Mouse (Mus musculus): ENCODE results near the gene Cep128. TPM values are rescaled to one million over a fixed set of nuclear protein-coding genes. Genes with fewer than 3 reads are reported as not detected.

Gene Cep128
- polyA plus RNA-seq, 1 experiment from 2014 or later, result 12.9 TPM

GRCm38 (mm10) chr12:91327527-91327926 is 56.7 kb downstream of the Cep128 start:
- Histone ChIP-seq H3K27ac (ENCODE audit: low read depth, low read length) (no peak overlapping the region), H3K4me1 (replicated peaks; ENCODE audit: control insufficient read depth, insufficient read depth, low read length) (no peaks in the 10 kb centered on the region), H3K36me3 (ENCODE audit: control insufficient read depth, insufficient read depth, low read length) (no peaks in the 10 kb centered on the region), H3K9ac (ENCODE audit: low read length) (no peak overlapping the region), H3K9me3 (ENCODE audit: control insufficient read depth, low read length) (no peaks in the 10 kb centered on the region), H3K27me3 (ENCODE audit: control insufficient read depth, insufficient read depth, low read length) (no peaks in the 10 kb centered on the region), H3K4me2 (ENCODE audit: low read depth, low read length, severe bottlenecking) (no peak overlapping the region), H3K4me3 (ENCODE audit: low read depth, low read length) (no peak overlapping the region)
- 77% methylated on average over 4 of the region's 4 CpGs for WGBS
- DNase-seq (ENCODE audit: low spot score) (no peak), ATAC-seq (replicated peaks; ENCODE audit: low FRiP score) (no peak)

DNA sequence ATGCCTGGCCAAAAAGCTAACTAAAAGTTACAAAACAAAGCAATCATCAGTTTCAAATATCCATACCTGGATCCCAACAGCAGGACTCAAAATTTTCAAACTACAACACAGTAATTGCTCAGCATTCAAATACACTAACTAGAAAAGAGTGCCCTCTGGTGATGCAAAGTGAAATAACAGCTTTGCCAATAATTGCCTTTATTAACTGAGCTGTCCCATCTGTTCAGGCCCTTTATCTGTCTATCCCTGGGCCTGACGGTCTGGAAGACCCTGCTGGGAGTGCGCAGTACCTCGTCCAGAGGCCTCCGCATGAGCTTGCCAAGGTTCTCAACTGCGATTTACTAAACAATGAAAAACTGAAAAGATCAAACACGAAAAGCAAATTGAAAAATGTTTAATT is 58.1 kb downstream of the Cep128 start:
- H3K4me3 ChIP-seq (ENCODE audit: low read depth, low read length), result no peak overlapping the region
- DNase-seq (ENCODE audit: low spot score) (no peak), ATAC-seq (replicated peaks; ENCODE audit: low FRiP score) (peak; percentile 84)
- H3K4me1 ChIP-seq (replicated peaks; ENCODE audit: control insufficient read depth, insufficient read depth, low read length), result no peaks in the 10 kb centered on the region
- H3K4me2 ChIP-seq (ENCODE audit: low read depth, low read length, severe bottlenecking), result no peak overlapping the region
- H3K27ac ChIP-seq (ENCODE audit: low read depth, low read length), result no peak overlapping the region
- no peak overlapping the region for H3K9ac ChIP-seq (ENCODE audit: low read length)
- no peaks in the 10 kb centered on the region for H3K36me3 ChIP-seq (ENCODE audit: control insufficient read depth, insufficient read depth, low read length)
- H3K27me3 ChIP-seq (ENCODE audit: control insufficient read depth, insufficient read depth, low read length), result no peaks in the 10 kb centered on the region
- no peaks in the 10 kb centered on the region for H3K9me3 ChIP-seq (ENCODE audit: control insufficient read depth, low read length)
- whole genome bisulfite sequencing, result 47% methylated on average over 6 of the region's 6 CpGs

DNA sequence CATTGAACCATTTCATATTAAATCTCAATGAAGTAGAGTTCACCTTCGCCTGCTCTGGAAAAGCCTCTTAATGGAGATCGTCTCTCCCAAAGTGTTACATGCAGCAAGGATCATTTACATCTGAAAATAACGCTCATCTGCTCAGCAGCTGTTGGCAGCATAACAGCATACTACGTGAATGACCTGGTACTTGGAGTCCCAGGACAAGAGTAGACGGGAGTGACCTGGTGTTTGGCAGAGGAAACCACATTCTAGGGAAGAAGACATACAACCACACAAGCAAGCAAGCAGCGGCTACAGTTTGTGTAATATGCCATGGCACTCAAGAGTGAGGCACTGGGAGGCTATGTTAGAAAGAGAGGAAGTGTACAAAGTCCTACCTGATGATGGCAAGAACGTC is 69.2 kb downstream of the Cep128 start:
- ATAC-seq (replicated peaks; ENCODE audit: low FRiP score) (no peak), DNase-seq (ENCODE audit: low spot score) (no peak)
- H3K9ac ChIP-seq (ENCODE audit: low read length), result no peak overlapping the region
- H3K4me2 ChIP-seq (ENCODE audit: low read depth, low read length, severe bottlenecking), result no peak overlapping the region
- WGBS, result 91% methylated on average over 7 of the region's 7 CpGs
- H3K36me3 ChIP-seq (ENCODE audit: control insufficient read depth, insufficient read depth, low read length), result no peaks in the 10 kb centered on the region
- H3K9me3 ChIP-seq (ENCODE audit: control insufficient read depth, low read length), result no peaks in the 10 kb centered on the region
- no peaks in the 10 kb centered on the region for H3K4me1 ChIP-seq (replicated peaks; ENCODE audit: control insufficient read depth, insufficient read depth, low read length)
- no peak overlapping the region for H3K4me3 ChIP-seq (ENCODE audit: low read depth, low read length)
- H3K27ac ChIP-seq (ENCODE audit: low read depth, low read length), result no peak overlapping the region
- H3K27me3 ChIP-seq (ENCODE audit: control insufficient read depth, insufficient read depth, low read length), result no peaks in the 10 kb centered on the region

GRCm38 (mm10) chr12:91313974-91314587 is 70.1 kb downstream of the Cep128 start:
- WGBS, result 58% methylated on average over 10 of the region's 10 CpGs
- no peaks in the 10 kb centered on the region for H3K4me1 ChIP-seq (replicated peaks; ENCODE audit: control insufficient read depth, insufficient read depth, low read length)
- H3K4me2 ChIP-seq (ENCODE audit: low read depth, low read length, severe bottlenecking), result no peak overlapping the region
- no peak overlapping the region for H3K27ac ChIP-seq (ENCODE audit: low read depth, low read length)
- H3K9ac ChIP-seq (ENCODE audit: low read length), result no peak overlapping the region
- no peaks in the 10 kb centered on the region for H3K27me3 ChIP-seq (ENCODE audit: control insufficient read depth, insufficient read depth, low read length)
- no peak for DNase-seq (ENCODE audit: low spot score)
- ATAC-seq (replicated peaks; ENCODE audit: low FRiP score), result peak; percentile 74
- H3K36me3 ChIP-seq (ENCODE audit: control insufficient read depth, insufficient read depth, low read length), result no peaks in the 10 kb centered on the region
- no peaks in the 10 kb centered on the region for H3K9me3 ChIP-seq (ENCODE audit: control insufficient read depth, low read length)
- no peak overlapping the region for H3K4me3 ChIP-seq (ENCODE audit: low read depth, low read length)

DNA sequence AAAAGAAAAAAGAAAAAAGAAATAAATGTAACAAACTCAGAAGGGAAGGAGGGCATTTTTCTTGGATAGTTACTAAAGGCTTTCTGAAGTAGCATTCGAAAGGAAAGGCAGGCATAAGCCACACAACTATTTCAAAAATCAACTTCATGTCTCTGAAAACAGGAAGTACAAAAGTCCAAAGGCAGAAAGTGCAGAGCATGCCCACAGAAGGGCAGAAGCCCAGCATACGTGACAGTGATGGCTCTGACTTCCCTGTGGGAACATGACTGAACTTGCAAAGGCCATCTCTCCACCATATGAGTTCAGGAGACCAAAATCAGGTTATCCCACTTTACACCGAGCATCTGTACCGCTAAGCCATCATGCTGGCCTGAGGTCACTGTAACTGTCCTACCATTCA is 71.6 kb downstream of the Cep128 start:
- H3K9ac ChIP-seq (ENCODE audit: low read length), result no peak overlapping the region
- H3K4me1 ChIP-seq (replicated peaks; ENCODE audit: control insufficient read depth, insufficient read depth, low read length), result no peaks in the 10 kb centered on the region
- no peaks in the 10 kb centered on the region for H3K27me3 ChIP-seq (ENCODE audit: control insufficient read depth, insufficient read depth, low read length)
- H3K27ac ChIP-seq (ENCODE audit: low read depth, low read length), result no peak overlapping the region
- no peak overlapping the region for H3K4me3 ChIP-seq (ENCODE audit: low read depth, low read length)
- WGBS, result 94% methylated on average over 4 of the region's 4 CpGs
- DNase-seq (ENCODE audit: low spot score), result no peak
- no peak for ATAC-seq (replicated peaks; ENCODE audit: low FRiP score)
- no peak overlapping the region for H3K4me2 ChIP-seq (ENCODE audit: low read depth, low read length, severe bottlenecking)
- no peaks in the 10 kb centered on the region for H3K36me3 ChIP-seq (ENCODE audit: control insufficient read depth, insufficient read depth, low read length)
- H3K9me3 ChIP-seq (ENCODE audit: control insufficient read depth, low read length), result no peaks in the 10 kb centered on the region

- no peak overlapping the region for H3K9ac ChIP-seq (ENCODE audit: low read length)
- WGBS, result 89% methylated on average over 3 of the region's 3 CpGs
- H3K9me3 ChIP-seq (ENCODE audit: control insufficient read depth, low read length), result no peaks in the 10 kb centered on the region
- no peak overlapping the region for H3K4me2 ChIP-seq (ENCODE audit: low read depth, low read length, severe bottlenecking)
- no peaks in the 10 kb centered on the region for H3K4me1 ChIP-seq (replicated peaks; ENCODE audit: control insufficient read depth, insufficient read depth, low read length)
- H3K27ac ChIP-seq (ENCODE audit: low read depth, low read length), result no peak overlapping the region
- H3K4me3 ChIP-seq (ENCODE audit: low read depth, low read length), result no peak overlapping the region
- no peaks in the 10 kb centered on the region for H3K36me3 ChIP-seq (ENCODE audit: control insufficient read depth, insufficient read depth, low read length)
- H3K27me3 ChIP-seq (ENCODE audit: control insufficient read depth, insufficient read depth, low read length), result no peaks in the 10 kb centered on the region
- no peak for DNase-seq (ENCODE audit: low spot score)
- no peak for ATAC-seq (replicated peaks; ENCODE audit: low FRiP score)
These were observed 76.5 kb downstream of the Cep128 start for GRCm38 (mm10) chr12:91307733-91308132.

DNA sequence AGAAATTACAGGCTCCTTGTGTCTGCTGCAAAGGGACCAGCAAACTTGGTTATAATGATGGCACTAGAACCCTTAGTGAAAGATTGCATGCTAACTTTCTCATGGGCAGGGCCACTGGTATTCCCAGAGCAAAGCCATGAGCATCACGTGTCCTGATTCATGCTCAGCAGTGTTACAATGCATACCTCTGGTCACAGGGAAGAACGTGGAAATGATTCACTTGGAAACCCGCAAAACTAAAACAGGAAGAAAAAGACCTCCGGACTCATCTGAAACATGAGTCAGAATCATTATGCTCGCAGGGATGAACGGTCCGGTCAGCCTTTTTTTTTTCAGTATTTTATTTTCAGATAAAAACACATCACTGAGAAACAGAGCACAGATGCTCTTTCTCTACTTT is 78.4 kb downstream of the Cep128 start:
- no peaks in the 10 kb centered on the region for H3K27me3 ChIP-seq (ENCODE audit: control insufficient read depth, insufficient read depth, low read length)
- no peak overlapping the region for H3K27ac ChIP-seq (ENCODE audit: low read depth, low read length)
- ATAC-seq (replicated peaks; ENCODE audit: low FRiP score) (no peak), DNase-seq (ENCODE audit: low spot score) (no peak)
- H3K4me1 ChIP-seq (replicated peaks; ENCODE audit: control insufficient read depth, insufficient read depth, low read length), result no peaks in the 10 kb centered on the region
- H3K9me3 ChIP-seq (ENCODE audit: control insufficient read depth, low read length), result no peaks in the 10 kb centered on the region
- no peak overlapping the region for H3K9ac ChIP-seq (ENCODE audit: low read length)
- no peak overlapping the region for H3K4me2 ChIP-seq (ENCODE audit: low read depth, low read length, severe bottlenecking)
- no peak overlapping the region for H3K4me3 ChIP-seq (ENCODE audit: low read depth, low read length)
- 93% methylated on average over 7 of the region's 7 CpGs for WGBS
- H3K36me3 ChIP-seq (ENCODE audit: control insufficient read depth, insufficient read depth, low read length), result no peaks in the 10 kb centered on the region

DNA sequence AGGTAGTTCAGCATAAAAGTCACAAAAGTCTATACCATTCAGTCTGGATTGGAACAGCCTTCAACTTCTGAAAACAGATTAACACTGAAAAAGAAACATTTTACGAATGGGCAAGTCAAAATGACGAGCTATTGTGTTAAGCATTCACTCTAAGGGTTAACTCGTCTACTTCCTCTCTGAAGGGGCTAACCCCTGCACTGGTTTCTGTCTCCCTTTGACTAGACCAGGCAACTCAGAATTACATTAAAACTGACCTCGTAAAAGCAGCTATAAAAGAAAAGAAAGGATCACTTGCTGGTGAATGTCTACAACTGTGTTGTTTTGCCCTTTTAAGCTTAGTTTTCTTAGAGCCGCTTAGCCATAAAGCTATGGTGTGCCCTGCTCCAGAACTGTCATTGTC is 79.2 kb downstream of the Cep128 start:
- no peaks in the 10 kb centered on the region for H3K27me3 ChIP-seq (ENCODE audit: control insufficient read depth, insufficient read depth, low read length)
- H3K4me2 ChIP-seq (ENCODE audit: low read depth, low read length, severe bottlenecking), result no peak overlapping the region
- no peak for DNase-seq (ENCODE audit: low spot score)
- no peaks in the 10 kb centered on the region for H3K9me3 ChIP-seq (ENCODE audit: control insufficient read depth, low read length)
- H3K36me3 ChIP-seq (ENCODE audit: control insufficient read depth, insufficient read depth, low read length), result no peaks in the 10 kb centered on the region
- ATAC-seq (replicated peaks; ENCODE audit: low FRiP score), result no peak
- no peak overlapping the region for H3K9ac ChIP-seq (ENCODE audit: low read length)
- 55% methylated on average over 5 of the region's 5 CpGs for WGBS
- no peak overlapping the region for H3K27ac ChIP-seq (ENCODE audit: low read depth, low read length)
- H3K4me1 ChIP-seq (replicated peaks; ENCODE audit: control insufficient read depth, insufficient read depth, low read length), result no peaks in the 10 kb centered on the region
- H3K4me3 ChIP-seq (ENCODE audit: low read depth, low read length), result no peak overlapping the region

GRCm38 (mm10) chr12:91298700-91299099 is 85.5 kb downstream of the Cep128 start:
- no peaks in the 10 kb centered on the region for H3K9me3 ChIP-seq (ENCODE audit: control insufficient read depth, low read length)
- H3K36me3 ChIP-seq (ENCODE audit: control insufficient read depth, insufficient read depth, low read length), result no peaks in the 10 kb centered on the region; the same call in 1 of the 2 replicates
- H3K9ac ChIP-seq (ENCODE audit: low read length), result no peak overlapping the region
- ATAC-seq (replicated peaks; ENCODE audit: low FRiP score) (no peak), DNase-seq (ENCODE audit: low spot score) (no peak)
- no peak overlapping the region for H3K4me3 ChIP-seq (ENCODE audit: low read depth, low read length)
- no peaks in the 10 kb centered on the region for H3K4me1 ChIP-seq (replicated peaks; ENCODE audit: control insufficient read depth, insufficient read depth, low read length)
- H3K27me3 ChIP-seq (ENCODE audit: control insufficient read depth, insufficient read depth, low read length), result no peaks in the 10 kb centered on the region
- no peak overlapping the region for H3K27ac ChIP-seq (ENCODE audit: low read depth, low read length)
- H3K4me2 ChIP-seq (ENCODE audit: low read depth, low read length, severe bottlenecking), result no peak overlapping the region
- WGBS, result 98% methylated on average over 6 of the region's 6 CpGs

Data from forebrain, embryonic 11.5 days (tissue).